Mouse (Mus musculus) liver, adult 2 months (tissue): ENCODE data around the gene Thap11. TPM values are rescaled to one million over a fixed set of nuclear protein-coding genes. Genes with fewer than 3 reads are reported as not detected.

Source experiments
- DNase-seq: peaks from one replicate; pipeline ENCODE4 v3.0.0-alpha.2; 2011; ENCODE audit warnings: low read depth, low spot score; ENCODE audit errors: extremely low read depth
- H3K27ac ChIP-seq: fragments of 200-500 bp; replicated peaks from 2 replicates; pipeline ENCODE4 v1.5.1; 2012; ENCODE audit warnings: low read depth, mild to moderate bottlenecking, control low read depth, inconsistent platforms, low read length; ENCODE audit not compliant: insufficient read depth
- H3K27me3 ChIP-seq: fragments of 200-500 bp; 2 replicates; pipeline ENCODE4 v1.6.1; 2012; ENCODE audit warnings: mild to moderate bottlenecking, moderate library complexity, low read length, inconsistent platforms; ENCODE audit not compliant: control insufficient read depth, insufficient read depth
- H3K36me3 ChIP-seq: fragments of 200-500 bp; 2 replicates; pipeline ENCODE4 v1.6.1; 2012; ENCODE audit warnings: low read length, inconsistent platforms; ENCODE audit not compliant: control insufficient read depth, insufficient read depth
- H3K4me1 ChIP-seq: fragments of 200-500 bp; 2 replicates; pipeline ENCODE4 v1.6.1; 2011; ENCODE audit warnings: low read length; ENCODE audit not compliant: control insufficient read depth, insufficient read depth
- H3K4me3 ChIP-seq: fragments of 200-500 bp; 2 replicates; pipeline ENCODE4 v1.5.1; 2011; ENCODE audit warnings: low read depth, mild to moderate bottlenecking, control low read depth, low read length, moderate library complexity; ENCODE audit not compliant: insufficient read depth
- H3K79me2 ChIP-seq: fragments of 200-500 bp; 2 replicates; pipeline ENCODE4 v1.6.1; 2012; ENCODE audit warnings: inconsistent platforms, mild to moderate bottlenecking, low read length, moderate library complexity; ENCODE audit not compliant: control insufficient read depth, insufficient read depth
- H3K9ac ChIP-seq: fragments of 200-500 bp; 2 replicates; pipeline ENCODE4 v1.6.1; 2012; ENCODE audit warnings: low read depth, mild to moderate bottlenecking, control low read depth, inconsistent platforms, low read length
- CTCF ChIP-seq: fragments of 200-500 bp; IDR thresholded peaks from 2 replicates; pipeline ENCODE4 v1.5.1; 2011; ENCODE audit warnings: low read depth, low read length, control low read depth
- POLR2A ChIP-seq: fragments of 200-500 bp; IDR thresholded peaks from 2 replicates; pipeline ENCODE4 v1.6.1; 2011; ENCODE audit warnings: low read length, control low read depth; ENCODE audit not compliant: insufficient read depth; ENCODE audit errors: extremely low read depth
- WGBS: fragments of 180-500 bp; shearing (Covaris S2); methylation state at CpG from one replicate; pipeline ENCODE4 v1.1.7; 2018; 5-methylcytosine and 5-hydroxymethylcytosine counted together
- polyA plus RNA-seq: library from polyadenylated mRNA; depleted of rRNA; stranded (reverse); fragments of >200 nt; gene quantifications from 2 replicates; pipeline ENCODE4 v1.2.3, GENCODE M21; 2012
- total RNA-seq: library from RNA; depleted of rRNA; stranded (reverse); fragments of >200 nt; gene quantifications from 2 replicates; pipeline ENCODE4 v1.2.3, GENCODE M21; 2014

The Thap11 gene
- total and polyA plus RNA-seq, 2 experiments, result 11.3 to 28.5 TPM

DNA sequence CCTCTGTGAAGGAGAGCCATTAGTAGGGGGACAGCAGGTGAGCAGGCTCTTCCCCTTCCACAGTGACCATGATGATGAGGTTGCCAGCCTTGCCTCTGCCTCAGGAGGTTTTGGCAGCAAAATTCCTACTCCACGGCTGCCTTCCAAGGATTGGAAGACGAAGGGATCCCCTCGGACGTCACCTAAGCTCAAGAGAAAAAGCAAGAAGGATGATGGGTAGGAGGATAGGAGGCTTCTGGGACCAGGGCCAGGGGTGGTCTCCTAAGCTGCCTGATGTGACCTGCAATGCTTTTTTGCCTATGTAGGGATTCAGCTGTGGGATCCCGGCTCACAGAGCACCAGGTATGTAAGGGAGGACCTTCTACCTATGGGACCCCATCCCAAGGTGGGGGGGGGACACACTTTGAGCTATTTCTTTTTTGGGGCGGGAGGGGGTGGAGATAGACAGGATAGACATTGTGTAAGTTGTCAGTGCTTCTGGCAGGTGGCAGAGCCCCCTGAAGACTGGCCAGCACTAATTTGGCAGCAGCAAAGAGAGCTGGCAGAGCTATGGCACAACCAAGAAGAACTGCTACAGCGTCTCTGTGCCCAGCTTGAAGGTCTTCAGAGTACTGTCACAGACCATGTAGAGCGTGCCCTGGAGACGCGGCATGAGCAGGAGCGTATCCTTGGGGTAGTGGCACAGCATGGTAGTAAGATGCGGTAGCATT, 35.0 kb downstream of the Thap11 start:
- Histone ChIP-seq H3K4me3 (no peak overlapping the region), H3K9ac (no peak overlapping the region), H3K79me2 (no peaks in the 10 kb centered on the region), H3K27me3 (no peaks in the 10 kb centered on the region), H3K27ac (no peak overlapping the region), H3K36me3 (peaks cover 24% of the 10 kb centered on the region), H3K4me1 (no peaks in the 10 kb centered on the region)
- WGBS, result 95% methylated on average over 12 of the region's 12 CpGs
- no peak for TF ChIP-seq CTCF
- no peak for TF ChIP-seq POLR2A
- DNase-seq, result no peak

DNA sequence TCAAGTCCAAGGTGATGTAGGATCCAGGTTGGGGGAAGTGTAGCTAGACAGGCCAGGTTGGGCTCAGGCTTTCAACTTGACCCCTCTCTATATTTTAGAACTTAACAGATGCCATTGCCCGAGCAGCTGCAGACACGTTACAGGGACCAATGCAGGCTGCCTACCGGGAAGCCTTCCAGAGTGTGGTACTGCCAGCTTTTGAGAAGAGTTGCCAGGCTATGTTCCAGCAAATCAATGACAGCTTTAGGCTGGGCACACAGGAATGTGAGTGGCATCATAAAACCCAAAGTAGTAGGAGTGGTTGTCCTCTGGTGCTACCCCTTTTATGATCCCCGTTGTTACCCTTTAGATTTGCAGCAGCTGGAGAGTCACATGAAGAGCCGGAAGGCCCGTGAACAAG, 35.9 kb downstream of the Thap11 start:
- no peaks in the 10 kb centered on the region for H3K4me1 ChIP-seq

DNA sequence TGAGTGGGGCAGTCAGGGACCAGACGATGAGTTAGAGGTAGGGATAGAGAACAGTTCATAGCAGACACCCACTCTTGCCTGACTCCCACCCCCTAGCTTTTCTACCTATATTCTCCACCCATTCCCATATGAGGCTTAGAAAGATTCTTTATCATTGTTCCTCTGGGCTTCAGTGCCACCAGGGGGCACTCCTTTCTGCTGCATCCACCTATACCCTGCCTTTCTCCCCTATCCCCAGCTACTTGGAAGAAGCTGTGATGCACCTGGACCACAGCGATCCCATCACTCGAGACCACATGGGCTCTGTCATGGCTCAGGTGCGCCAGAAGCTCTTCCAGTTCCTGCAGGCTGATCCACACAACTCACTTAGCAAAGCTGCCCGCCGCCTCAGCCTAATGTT, 37.5 kb downstream of the Thap11 start:
- WGBS, result 92% methylated on average over 6 of the region's 6 CpGs
- Histone ChIP-seq H3K27me3 (no peaks in the 10 kb centered on the region), H3K27ac (no peak overlapping the region), H3K9ac (no peak overlapping the region), H3K4me3 (no peak overlapping the region), H3K36me3 (peaks cover 5% of the 10 kb centered on the region; the same call in 1 of the 2 replicates), H3K79me2 (no peaks in the 10 kb centered on the region), H3K4me1 (no peaks in the 10 kb centered on the region)
- TF ChIP-seq CTCF (peak; percentile 61), POLR2A (no peak)
- DNase-seq, result no peak

More for the DNA sequence above, 35.9 kb downstream of the Thap11 start:
- TF ChIP-seq CTCF (no peak), POLR2A (no peak)
- Histone ChIP-seq H3K27me3 (no peaks in the 10 kb centered on the region), H3K79me2 (no peaks in the 10 kb centered on the region), H3K4me3 (no peak overlapping the region), H3K9ac (no peak overlapping the region), H3K27ac (no peak overlapping the region), H3K36me3 (peaks cover 16% of the 10 kb centered on the region)
- DNase-seq, result peak; percentile 33
- 57% methylated on average over 6 of the region's 6 CpGs for WGBS

DNA sequence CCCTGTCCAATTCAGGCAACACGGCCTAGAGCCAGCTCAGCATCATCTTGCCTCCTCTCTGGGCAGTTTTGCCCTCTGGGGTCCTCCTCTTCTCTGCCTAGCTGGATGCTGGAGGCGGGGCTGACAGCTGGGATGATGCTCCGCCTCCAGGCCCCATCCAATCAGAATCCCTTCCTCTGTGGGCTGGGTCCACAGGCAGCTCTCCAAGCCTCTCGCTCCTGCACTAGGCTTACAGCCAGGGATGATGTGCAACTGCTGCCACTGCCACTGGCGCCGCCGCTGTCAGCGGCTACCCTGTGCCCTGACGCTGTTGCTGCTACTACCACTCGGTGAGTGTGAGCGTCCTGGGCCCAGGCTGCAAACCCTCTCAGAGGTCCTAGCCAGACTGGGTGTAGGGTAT, 38.4 kb downstream of the Thap11 start, which contains the start of gene Nrn1l:
Gene Nrn1l (plus strand): TSS at position 229 of the 400 bp plus-strand sequence.
- Histone ChIP-seq H3K27me3 (no peaks in the 10 kb centered on the region), H3K4me1 (no peaks in the 10 kb centered on the region), H3K36me3 (peaks cover 2% of the 10 kb centered on the region; the same call in 1 of the 2 replicates), H3K27ac (no peak within 1 kb of the TSS), H3K4me3 (no peak within 1 kb of the TSS), H3K9ac (no peak within 1 kb of the TSS), H3K79me2 (no peaks in the 10 kb centered on the region)
- 22% methylated on average over 11 of the region's 11 CpGs for WGBS
- TF ChIP-seq POLR2A (no peak), CTCF (no peak)
- DNase-seq, result peak; percentile 63

DNA sequence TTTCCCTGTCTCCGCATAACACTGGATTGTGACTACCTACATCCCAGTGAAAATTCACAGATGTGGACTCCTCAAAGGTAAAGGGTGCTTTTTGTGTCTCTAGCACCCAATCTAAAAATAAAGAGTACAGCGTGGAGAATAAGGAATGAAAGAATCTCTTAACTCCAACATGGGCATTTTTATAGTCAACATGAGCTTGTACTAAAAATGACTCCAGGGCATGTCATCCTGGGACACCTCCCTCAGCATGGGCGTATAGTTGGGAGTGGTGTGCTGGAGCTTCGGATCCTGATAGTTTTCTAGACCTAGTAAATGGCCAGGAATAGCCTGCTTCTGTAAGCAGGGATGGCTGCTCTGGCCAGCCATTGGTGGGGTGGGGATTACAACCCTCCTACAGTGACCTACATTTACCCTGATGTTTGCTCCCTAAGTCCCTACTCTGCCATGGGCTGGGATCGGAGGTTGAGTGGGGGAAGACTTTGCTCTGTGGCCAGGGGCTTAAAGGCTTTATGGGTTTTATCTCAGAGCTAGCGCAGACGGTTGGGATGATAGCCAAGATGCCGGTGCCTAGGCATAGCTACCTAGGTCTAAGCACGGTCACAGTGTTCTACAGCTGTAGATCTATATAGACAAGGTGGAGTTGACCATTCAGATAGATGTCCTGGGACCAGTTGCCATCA, 43.0 kb downstream of the Thap11 start:
- no peaks in the 10 kb centered on the region; the same call in 1 of the 2 replicates for H3K36me3 ChIP-seq
- no peak overlapping the region for H3K9ac ChIP-seq
- WGBS, result 77% methylated on average over 9 of the region's 9 CpGs
- TF ChIP-seq POLR2A (no peak), CTCF (no peak)
- H3K27me3 ChIP-seq, result no peaks in the 10 kb centered on the region
- DNase-seq, result no peak
- no peak overlapping the region for H3K4me3 ChIP-seq
- peaks cover 13% of the 10 kb centered on the region; the same call in 1 of the 2 replicates for H3K79me2 ChIP-seq
- H3K27ac ChIP-seq, result no peak overlapping the region
- H3K4me1 ChIP-seq, result peaks cover 5% of the 10 kb centered on the region
